Mouse (Mus musculus) erythroblast, embryonic 14.5 days (primary cell): ENCODE measurements around the gene Alkbh8. TPM values are rescaled to one million over a fixed set of nuclear protein-coding genes. Genes with fewer than 3 reads are reported as not detected.
"Not testable (repeated sequence)": the region's sequence is repeated elsewhere in the genome, so short reads cannot be mapped to it uniquely, and the experiment has no call there.

Source experiments
- H3K27me3 ChIP-seq: 2 replicates; pipeline ENCODE4 v1.6.1; 2012; ENCODE audit warnings: inconsistent platforms; ENCODE audit not compliant: control insufficient read depth
- H3K36me3 ChIP-seq: 2 replicates; pipeline ENCODE4 v1.6.1; 2012; ENCODE audit warnings: mild to moderate bottlenecking, inconsistent platforms; ENCODE audit not compliant: control insufficient read depth
- H3K4me1 ChIP-seq: 2 replicates; pipeline ENCODE4 v1.6.1; 2012; ENCODE audit warnings: inconsistent platforms; ENCODE audit not compliant: control insufficient read depth
- H3K4me3 ChIP-seq: replicated peaks from 2 replicates; pipeline ENCODE3; 2012; ENCODE audit warnings: moderate library complexity, mild to moderate bottlenecking, inconsistent platforms
- H3K9me3 ChIP-seq: 2 replicates; pipeline ENCODE4 v1.6.1; 2012; ENCODE audit warnings: low read length, inconsistent platforms, mixed read lengths; ENCODE audit not compliant: control insufficient read depth
- GATA1 ChIP-seq: IDR thresholded peaks from 2 replicates; pipeline ENCODE4 v1.6.1; 2012; ENCODE audit warnings: low read length, inconsistent platforms, mixed read lengths
- TAL1 ChIP-seq: IDR thresholded peaks from 3 replicates; pipeline ENCODE4 v1.6.1; 2012; ENCODE audit warnings: low read length, inconsistent platforms, mixed read lengths
- polyA plus RNA-seq: library from polyadenylated mRNA; stranded (reverse); fragments of >175 nt; gene quantifications from 2 replicates; pipeline ENCODE4 v1.2.3, GENCODE M21; 2012

Gene Alkbh8
- polyA plus RNA-seq, 1 experiment, result 0.13 TPM

GRCm38 (mm10) chr9:3345967-3346366 lies 11.0 kb downstream of the Alkbh8 start:
- Histone ChIP-seq H3K4me3 (no peak overlapping the region), H3K4me1 (peaks cover 58% of the 10 kb centered on the region), H3K36me3 (peaks cover 92% of the 10 kb centered on the region), H3K9me3 (0 out of 2 replicates have a peak, but pooled peaks cover 3% of the 10 kb centered on the region), H3K27me3 (no peaks in the 10 kb centered on the region)
- TF ChIP-seq GATA1 (no peak), TAL1 (no peak)

- Histone ChIP-seq H3K4me1 (peaks cover 43% of the 10 kb centered on the region), H3K27me3 (no peaks in the 10 kb centered on the region), H3K36me3 (peaks cover 89% of the 10 kb centered on the region), H3K4me3 (no peak overlapping the region), H3K9me3 (0 out of 2 replicates have a peak, but pooled peaks cover 3% of the 10 kb centered on the region)
- TF ChIP-seq GATA1, result no peak
- no peak for TF ChIP-seq TAL1
These were observed 15.1 kb downstream of the Alkbh8 start for GRCm38 (mm10) chr9:3350056-3350455.

- H3K27me3 ChIP-seq, H3K4me3 ChIP-seq, H3K4me1 ChIP-seq, H3K9me3 ChIP-seq: not testable (repeated sequence)
- peaks cover 54% of the 10 kb centered on the region for H3K36me3 ChIP-seq
These were observed 41.4 kb downstream of the Alkbh8 start for GRCm38 (mm10) chr9:3376323-3376722.

GRCm38 (mm10) chr9:3403251-3404208 lies 68.6 kb downstream of the Alkbh8 start, which contains the start of gene Cwf19l2:
Gene Cwf19l2 (plus strand): TSS chr9:3403592.
- H3K27me3 ChIP-seq, result no peaks in the 10 kb centered on the region
- H3K9me3 ChIP-seq, result no peaks in the 10 kb centered on the region
- no peaks in the 10 kb centered on the region for H3K36me3 ChIP-seq
- peak within 1 kb of the TSS; percentile 90 for H3K4me3 ChIP-seq
- peaks cover 35% of the 10 kb centered on the region for H3K4me1 ChIP-seq
- TF ChIP-seq TAL1, result no peak
- TF ChIP-seq GATA1, result no peak

GRCm38 (mm10) chr9:3404372-3404771 lies 69.4 kb downstream of the Alkbh8 start:
- Histone ChIP-seq H3K9me3 (no peaks in the 10 kb centered on the region), H3K36me3 (no peaks in the 10 kb centered on the region), H3K27me3 (no peaks in the 10 kb centered on the region), H3K4me3 (peak overlapping the region; percentile 90), H3K4me1 (peaks cover 35% of the 10 kb centered on the region)
- TF ChIP-seq TAL1 (no peak), GATA1 (no peak)

GRCm38 (mm10) chr9:3439555-3440300 lies 104.8 kb downstream of the Alkbh8 start:
- not testable (repeated sequence) for H3K9me3 ChIP-seq, H3K36me3 ChIP-seq, H3K4me3 ChIP-seq, H3K4me1 ChIP-seq, H3K27me3 ChIP-seq

Other genes starting within 250 kb of the Alkbh8 start
- gene Cwf19l2, start 68.5 kb downstream of the Alkbh8 start, polyA plus RNA-seq, result 0.09 and 0.14 TPM in 2 replicates
- gene Gucy1a2, start 197.6 kb downstream of the Alkbh8 start, polyA plus RNA-seq, result not detected in 2 replicates